Mouse (Mus musculus): Measurements from ENCODE around the gene Thsd4. TPM values are rescaled to one million over a fixed set of nuclear protein-coding genes. Genes with fewer than 3 reads are reported as not detected.
"Not testable (repeated sequence)": the region's sequence is repeated elsewhere in the genome, so short reads cannot be mapped to it uniquely, and the experiment has no call there.

Gene Thsd4
- polyA plus RNA-seq, 1 experiment from 2014 or later, result 31.6 TPM

DNA sequence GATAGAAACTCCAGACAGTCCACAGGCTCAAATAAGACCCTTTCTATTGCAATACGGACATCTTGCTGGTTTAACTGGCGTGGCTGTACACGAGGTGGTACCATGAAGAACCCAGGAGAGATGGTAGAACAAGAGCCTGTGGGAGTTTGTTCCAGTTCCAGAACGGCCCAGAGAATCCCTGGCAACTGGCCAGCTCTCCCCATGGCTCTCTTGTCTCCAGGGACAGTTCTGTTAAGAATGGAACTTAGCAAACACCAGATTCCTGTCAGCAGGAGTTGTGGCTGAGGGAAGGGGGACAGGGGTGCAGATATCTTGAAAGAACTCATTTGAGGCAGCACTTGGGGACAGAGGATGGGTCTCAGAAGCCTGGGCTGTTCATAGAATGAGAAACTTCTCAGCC, 550.6 kb downstream of the Thsd4 start:
- H3K4me3 ChIP-seq, result no peak overlapping the region
- H3K27ac ChIP-seq, result no peak overlapping the region
- peaks cover 19% of the 10 kb centered on the region; the same call in 1 of the 2 replicates for H3K36me3 ChIP-seq
- peaks cover 11% of the 10 kb centered on the region; the same call in 1 of the 2 replicates for H3K4me1 ChIP-seq
- ATAC-seq (ENCODE audit: insufficient number of reproducible peaks, low FRiP score, low TSS enrichment, low read depth), result no peak
- no peak overlapping the region for H3K4me2 ChIP-seq
- WGBS, result 68% methylated on average over 4 of the region's 4 CpGs
- H3K9ac ChIP-seq, result no peak overlapping the region
- no peaks in the 10 kb centered on the region for H3K27me3 ChIP-seq
- H3K9me3 ChIP-seq, result no peaks in the 10 kb centered on the region

GRCm38 (mm10) chr9:59969383-59969782, 552.5 kb downstream of the Thsd4 start:
- no peaks in the 10 kb centered on the region for H3K9me3 ChIP-seq
- no peak for ATAC-seq (ENCODE audit: insufficient number of reproducible peaks, low FRiP score, low TSS enrichment, low read depth)
- 26% methylated on average over 6 of the region's 6 CpGs for WGBS
- no peak overlapping the region for H3K27ac ChIP-seq
- H3K36me3 ChIP-seq, result peaks cover 19% of the 10 kb centered on the region; the same call in 1 of the 2 replicates
- H3K27me3 ChIP-seq, result no peaks in the 10 kb centered on the region
- H3K4me2 ChIP-seq, result no peak overlapping the region
- H3K9ac ChIP-seq, result no peak overlapping the region
- H3K4me1 ChIP-seq, result peaks cover 24% of the 10 kb centered on the region
- no peak overlapping the region for H3K4me3 ChIP-seq

DNA sequence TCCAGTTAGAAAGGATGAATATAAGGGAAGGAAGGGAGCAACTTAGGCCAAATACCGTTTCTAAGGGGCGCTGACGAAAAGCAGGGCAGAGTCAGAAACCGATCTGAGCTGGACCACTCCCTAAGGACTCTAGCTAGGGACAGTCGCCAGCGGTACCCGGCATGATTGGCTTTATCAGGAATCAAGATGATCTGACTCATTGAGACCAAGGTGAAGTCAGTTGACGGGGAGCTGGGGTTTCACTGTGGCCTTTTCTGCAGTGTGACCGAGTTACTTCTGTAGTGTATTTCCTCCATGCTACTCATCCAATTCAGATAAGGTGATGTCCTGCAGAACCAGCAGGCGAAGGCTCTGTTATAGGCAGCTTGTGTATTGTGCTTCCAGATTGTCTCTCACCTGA, 556.8 kb downstream of the Thsd4 start:
- Histone ChIP-seq H3K36me3 (no peaks in the 10 kb centered on the region), H3K9ac (no peak overlapping the region), H3K4me2 (no peak overlapping the region), H3K27ac (0 out of 2 replicates have a peak overlapping the region, but pooled peaks have one; percentile 6), H3K4me3 (no peak overlapping the region), H3K9me3 (no peaks in the 10 kb centered on the region), H3K27me3 (no peaks in the 10 kb centered on the region), H3K4me1 (peaks cover 32% of the 10 kb centered on the region)
- WGBS, result 73% methylated on average over 10 of the region's 10 CpGs
- ATAC-seq (ENCODE audit: insufficient number of reproducible peaks, low FRiP score, low TSS enrichment, low read depth), result no peak

DNA sequence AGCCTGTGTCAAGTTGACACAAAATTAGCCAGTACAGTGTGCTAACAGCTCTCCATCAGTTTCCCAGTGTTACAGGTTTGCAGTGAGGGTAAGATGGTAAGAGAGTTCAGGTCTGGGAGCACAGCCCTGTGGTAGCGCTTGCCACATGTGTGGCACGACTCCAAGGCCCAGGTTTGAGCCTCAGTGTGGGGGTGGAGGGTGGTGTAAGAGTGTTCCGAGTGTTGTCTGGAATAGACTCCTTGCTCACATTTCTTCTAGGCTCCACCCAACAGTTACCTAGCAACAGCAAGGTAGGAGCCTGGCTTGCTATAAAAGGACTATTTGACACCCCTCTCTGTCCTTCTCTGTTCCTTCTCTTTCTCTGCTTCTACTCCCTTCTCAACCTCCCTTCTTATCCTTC, 557.5 kb downstream of the Thsd4 start:
- Histone ChIP-seq H3K36me3 (no peaks in the 10 kb centered on the region), H3K27me3 (no peaks in the 10 kb centered on the region), H3K9me3 (no peaks in the 10 kb centered on the region), H3K4me3 (no peak overlapping the region), H3K9ac (no peak overlapping the region), H3K27ac (peak overlapping the region; percentile 58; the same call in 1 of the 2 replicates), H3K4me2 (no peak overlapping the region), H3K4me1 (peaks cover 35% of the 10 kb centered on the region)
- ATAC-seq (ENCODE audit: insufficient number of reproducible peaks, low FRiP score, low TSS enrichment, low read depth), result peak; percentile 64; the same call in 1 of the 2 replicates
- WGBS, result 25% methylated on average over 3 of the region's 3 CpGs

- ATAC-seq (ENCODE audit: insufficient number of reproducible peaks, low FRiP score, low TSS enrichment, low read depth), result no peak
- Histone ChIP-seq H3K27me3 (no peaks in the 10 kb centered on the region), H3K9ac (no peak overlapping the region), H3K27ac (no peak overlapping the region), H3K4me2 (no peak overlapping the region), H3K4me1 (peaks cover 34% of the 10 kb centered on the region), H3K9me3 (no peaks in the 10 kb centered on the region), H3K36me3 (no peaks in the 10 kb centered on the region), H3K4me3 (no peak overlapping the region)
- 36% methylated on average over 14 of the region's 14 CpGs for WGBS
Observed at GRCm38 (mm10) chr9:59961201-59961955, 560.5 kb downstream of the Thsd4 start.

DNA sequence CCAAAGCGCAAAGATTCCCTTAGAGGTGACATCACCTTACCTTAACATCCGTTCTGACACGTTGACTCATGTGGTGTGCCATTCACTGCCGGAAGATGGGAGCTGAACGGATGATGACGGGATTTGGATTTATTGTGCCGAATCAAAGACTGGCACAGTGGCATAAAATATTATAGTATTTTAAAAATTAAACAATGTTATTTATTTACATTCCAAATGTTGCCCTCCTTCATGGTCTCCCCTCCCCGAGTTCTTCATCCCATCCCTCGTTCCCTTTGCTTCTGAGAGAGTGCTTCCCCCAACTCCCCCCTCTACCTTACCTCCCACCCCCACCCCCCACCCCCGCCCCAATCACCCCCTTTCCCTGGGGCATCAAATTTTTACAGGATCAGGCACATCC, 561.3 kb downstream of the Thsd4 start, which contains the start of gene Nr2e3:
Nr2e3 (minus strand) TSS at position 101 of the 400 bp plus-strand sequence.
- 78% methylated on average over 10 of the region's 10 CpGs for WGBS
- Histone ChIP-seq H3K27me3 (no peaks in the 10 kb centered on the region), H3K9me3 (no peaks in the 10 kb centered on the region), H3K4me2 (no peak within 1 kb of the TSS), H3K9ac (no peak within 1 kb of the TSS), H3K4me3 (no peak within 1 kb of the TSS), H3K27ac (peak within 1 kb of the TSS; percentile 57; the same call in 1 of the 2 replicates), H3K4me1 (peaks cover 32% of the 10 kb centered on the region), H3K36me3 (no peaks in the 10 kb centered on the region)
- no peak for ATAC-seq (ENCODE audit: insufficient number of reproducible peaks, low FRiP score, low TSS enrichment, low read depth)

DNA sequence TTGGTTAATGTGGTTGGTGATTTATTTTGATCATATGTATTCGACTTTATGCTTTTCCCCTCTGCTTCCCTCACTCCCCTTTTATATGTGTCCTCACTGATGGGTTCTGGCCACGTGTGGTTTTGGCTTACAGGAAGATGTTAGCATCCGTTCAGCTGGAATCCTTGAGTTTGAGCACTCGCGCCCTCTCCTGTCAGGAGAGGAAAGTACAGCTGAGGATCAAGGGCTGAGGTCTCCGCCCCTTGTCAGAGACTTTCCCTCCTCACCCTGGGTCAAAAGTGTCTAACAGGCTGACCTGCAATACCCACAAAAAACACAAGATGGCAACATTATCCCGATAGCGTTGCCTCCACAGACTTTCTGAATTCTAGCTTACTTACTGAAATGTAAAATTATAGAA, 562.6 kb downstream of the Thsd4 start:
- no peak overlapping the region for H3K9ac ChIP-seq
- H3K27ac ChIP-seq, result no peak overlapping the region
- H3K36me3 ChIP-seq, result no peaks in the 10 kb centered on the region
- peaks cover 22% of the 10 kb centered on the region for H3K4me1 ChIP-seq
- H3K27me3 ChIP-seq, result no peaks in the 10 kb centered on the region
- no peak overlapping the region for H3K4me3 ChIP-seq
- ATAC-seq (ENCODE audit: insufficient number of reproducible peaks, low FRiP score, low TSS enrichment, low read depth), result peak; percentile 50
- no peak overlapping the region for H3K4me2 ChIP-seq
- WGBS, result 1% methylated on average over 8 of the region's 8 CpGs
- no peaks in the 10 kb centered on the region for H3K9me3 ChIP-seq

GRCm38 (mm10) chr9:59958115-59958514, 563.7 kb downstream of the Thsd4 start:
- H3K4me2 ChIP-seq; H3K36me3 ChIP-seq; H3K27me3 ChIP-seq; H3K9ac ChIP-seq; H3K4me3 ChIP-seq; ATAC-seq (ENCODE audit: insufficient number of reproducible peaks, low FRiP score, low TSS enrichment, low read depth); H3K9me3 ChIP-seq; H3K27ac ChIP-seq: not testable (repeated sequence)
- peaks cover 23% of the 10 kb centered on the region for H3K4me1 ChIP-seq
- 31% methylated on average over 1 of the region's 1 CpGs for WGBS

DNA sequence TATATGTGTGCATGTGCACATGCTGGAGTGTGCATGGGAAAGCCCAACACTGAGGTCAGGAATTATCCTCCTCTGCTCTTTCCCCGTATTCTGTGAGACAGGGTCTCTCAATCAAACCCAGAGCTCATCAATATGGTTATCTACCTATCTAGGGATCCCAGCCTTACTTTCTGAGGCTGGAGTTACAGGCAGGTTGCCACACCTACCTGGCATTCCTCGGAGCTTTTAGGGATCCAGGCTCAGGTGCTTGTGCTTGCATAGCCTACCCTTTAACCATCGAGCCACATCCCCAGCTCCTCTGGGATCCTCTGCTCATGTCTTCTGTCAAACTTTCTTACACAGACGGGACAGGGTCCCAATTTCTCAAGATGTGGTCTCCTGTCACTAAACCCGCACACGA, 565.4 kb downstream of the Thsd4 start:
- H3K27ac ChIP-seq, result peak overlapping the region; percentile 54

DNA sequence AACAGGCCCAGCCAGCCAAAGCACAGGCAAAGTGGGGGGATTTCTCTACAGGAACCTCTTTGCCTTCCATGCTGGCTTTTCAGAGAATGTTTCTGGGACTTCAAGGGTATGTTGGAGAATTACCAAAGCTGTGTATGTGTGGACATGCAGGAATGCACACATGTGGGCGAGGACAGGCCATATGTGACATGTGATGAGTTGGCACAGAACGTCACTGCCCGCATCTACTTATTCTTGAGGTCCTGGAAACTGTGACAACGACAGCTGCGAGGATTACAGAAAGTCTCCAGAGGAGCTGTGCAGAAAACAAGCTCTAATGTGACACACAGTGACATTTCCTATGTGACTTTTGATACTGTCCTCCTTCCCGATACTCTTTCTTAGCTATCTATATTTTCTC, 566.2 kb downstream of the Thsd4 start:
- H3K4me2 ChIP-seq, result no peak overlapping the region
- H3K9ac ChIP-seq, result no peak overlapping the region
- H3K9me3 ChIP-seq, result no peaks in the 10 kb centered on the region
- peaks cover 26% of the 10 kb centered on the region; the same call in 1 of the 2 replicates for H3K4me1 ChIP-seq
- WGBS, result 57% methylated on average over 6 of the region's 6 CpGs
- H3K36me3 ChIP-seq, result no peaks in the 10 kb centered on the region
- H3K27ac ChIP-seq, result peak overlapping the region; percentile 78
- ATAC-seq (ENCODE audit: insufficient number of reproducible peaks, low FRiP score, low TSS enrichment, low read depth), result no peak
- no peak overlapping the region for H3K4me3 ChIP-seq
- H3K27me3 ChIP-seq, result no peaks in the 10 kb centered on the region

More for the DNA sequence above, 565.4 kb downstream of the Thsd4 start:
- Histone ChIP-seq H3K9me3 (no peaks in the 10 kb centered on the region), H3K9ac (no peak overlapping the region), H3K4me2 (peak overlapping the region; percentile 20; the same call in 1 of the 2 replicates), H3K27me3 (no peaks in the 10 kb centered on the region), H3K36me3 (no peaks in the 10 kb centered on the region), H3K4me3 (peak overlapping the region; percentile 18), H3K4me1 (peaks cover 28% of the 10 kb centered on the region; the same call in 1 of the 2 replicates)
- ATAC-seq (ENCODE audit: insufficient number of reproducible peaks, low FRiP score, low TSS enrichment, low read depth), result no peak
- WGBS, result 18% methylated on average over 6 of the region's 6 CpGs

GRCm38 (mm10) chr9:59955199-59955598, 566.6 kb downstream of the Thsd4 start:
- H3K4me1 ChIP-seq, result peaks cover 25% of the 10 kb centered on the region; the same call in 1 of the 2 replicates
- H3K9ac ChIP-seq, result no peak overlapping the region
- H3K4me3 ChIP-seq, result no peak overlapping the region
- no peaks in the 10 kb centered on the region for H3K9me3 ChIP-seq
- H3K27ac ChIP-seq, result peak overlapping the region; percentile 78
- no peaks in the 10 kb centered on the region for H3K36me3 ChIP-seq
- 28% methylated on average over 3 of the region's 3 CpGs for WGBS
- ATAC-seq (ENCODE audit: insufficient number of reproducible peaks, low FRiP score, low TSS enrichment, low read depth), result no peak
- H3K4me2 ChIP-seq, result no peak overlapping the region
- no peaks in the 10 kb centered on the region for H3K27me3 ChIP-seq

DNA sequence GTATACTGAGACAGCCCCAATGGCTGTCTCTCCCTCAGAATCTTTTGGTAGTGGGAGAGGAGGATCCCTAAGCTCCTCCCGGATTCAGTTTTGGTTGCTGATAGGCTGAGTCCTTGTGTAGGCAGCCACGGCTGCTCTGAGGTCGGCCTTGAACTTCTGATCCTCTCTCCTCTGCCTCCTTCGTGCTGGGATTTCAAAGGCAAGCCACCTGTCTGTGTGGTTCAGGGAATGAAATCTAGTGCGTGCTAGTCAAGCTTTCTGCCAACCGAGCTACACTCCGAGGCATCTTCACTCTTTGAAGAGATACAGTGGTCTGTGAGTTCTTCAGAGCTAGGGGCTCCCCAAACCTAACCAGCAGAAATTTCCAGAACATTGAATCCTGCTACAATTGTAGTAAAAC, 568.3 kb downstream of the Thsd4 start:
- Histone ChIP-seq H3K9me3 (no peaks in the 10 kb centered on the region), H3K36me3 (no peaks in the 10 kb centered on the region), H3K4me3 (no peak overlapping the region), H3K4me1 (peaks cover 19% of the 10 kb centered on the region; the same call in 1 of the 2 replicates), H3K9ac (no peak overlapping the region), H3K27ac (no peak overlapping the region), H3K4me2 (no peak overlapping the region), H3K27me3 (no peaks in the 10 kb centered on the region)
- no peak for ATAC-seq (ENCODE audit: insufficient number of reproducible peaks, low FRiP score, low TSS enrichment, low read depth)
- 83% methylated on average over 7 of the region's 7 CpGs for WGBS
